ENCODE assay signal across 8 mouse cellular contexts in the genomic region with DNA sequence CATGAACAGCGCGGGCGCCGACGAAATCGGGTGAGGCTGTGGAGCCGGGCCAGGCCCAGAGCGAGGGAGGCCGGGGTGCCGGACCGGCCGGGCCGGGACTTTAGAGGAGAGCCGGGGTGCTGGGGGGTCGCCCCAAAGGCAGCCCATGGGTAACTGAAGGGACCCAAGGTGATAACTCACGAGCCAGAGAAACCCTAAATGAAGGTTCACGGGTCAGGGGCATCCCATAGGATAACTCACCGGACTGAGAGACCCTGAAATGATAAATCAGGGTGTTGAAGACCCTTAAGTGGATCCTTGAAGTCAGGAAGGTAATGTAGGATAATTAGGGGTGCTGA. TPM values are rescaled to one million over a fixed set of nuclear protein-coding genes. Genes with fewer than 3 reads are reported as not detected.
DNase-seq lines count a peak whose midpoint lies in the region; ATAC-seq and TF ChIP-seq lines count a peak whose summit lies in the region.

No protein-coding gene starts in this region.

- H3K27me3 ChIP-seq in embryonic facial prominence, embryonic 13.5 days = no peaks in the 10 kb centered on the region
- no peaks in the 10 kb centered on the region for H3K27me3 ChIP-seq in intestine, embryonic 16.5 days (replicated peaks; ENCODE audit: control insufficient read depth, insufficient read depth, low read length)
- no peaks in the 10 kb centered on the region for H3K27me3 ChIP-seq in neural tube, embryonic 13.5 days

- H3K4me2 ChIP-seq in embryonic facial prominence, embryonic 13.5 days = peak overlapping the region; percentile 85
- peak overlapping the region; percentile 82 for H3K4me2 ChIP-seq in intestine, embryonic 16.5 days (ENCODE audit: low read depth, low read length)
- peak overlapping the region; percentile 88 for H3K4me2 ChIP-seq in neural tube, embryonic 13.5 days

- no peak for TF ChIP-seq CTCF in left cerebral cortex, adult 2 months (IDR thresholded peaks at IDR 0.05)

- H3K9ac ChIP-seq in embryonic facial prominence, embryonic 13.5 days = peak overlapping the region; percentile 99
- H3K9ac ChIP-seq in intestine, embryonic 16.5 days (ENCODE audit: low read depth, low read length) = peak overlapping the region; percentile 97
- H3K9ac ChIP-seq in neural tube, embryonic 13.5 days = peak overlapping the region; percentile 98

- under 1% methylated on average over 18 of the region's 18 CpGs for WGBS in embryonic facial prominence, embryonic 13.5 days
- under 1% methylated on average over 18 of the region's 18 CpGs for WGBS in intestine, embryonic 16.5 days
- WGBS in neural tube, embryonic 13.5 days = under 1% methylated on average over 18 of the region's 18 CpGs

- intact Hi-C loops in left cerebral cortex, adult 2 months (cut with DNase I) = no loop called here
- intact Hi-C loops in left cerebral cortex, postnatal 14 days (cut with DNase I) = no loop called here

- H3K9me3 ChIP-seq in embryonic facial prominence, embryonic 13.5 days = no peaks in the 10 kb centered on the region
- H3K9me3 ChIP-seq in intestine, embryonic 16.5 days (ENCODE audit: control insufficient read depth, low read length) = no peaks in the 10 kb centered on the region
- H3K9me3 ChIP-seq in neural tube, embryonic 13.5 days = no peaks in the 10 kb centered on the region

- H3K4me3 ChIP-seq in left cerebral cortex, adult 2 months = peak overlapping the region; percentile 99
- H3K4me3 ChIP-seq in embryonic facial prominence, embryonic 13.5 days = peak overlapping the region; percentile 90
- H3K4me3 ChIP-seq in intestine, embryonic 16.5 days (ENCODE audit: low read length) = peak overlapping the region; percentile 80
- H3K4me3 ChIP-seq in neural tube, embryonic 13.5 days = peak overlapping the region; percentile 90

- peaks cover 50% of the 10 kb centered on the region for H3K4me1 ChIP-seq in embryonic facial prominence, embryonic 13.5 days
- H3K4me1 ChIP-seq in intestine, embryonic 16.5 days (ENCODE audit: control insufficient read depth, insufficient read depth, low read length) = peaks cover 40% of the 10 kb centered on the region
- peaks cover 73% of the 10 kb centered on the region for H3K4me1 ChIP-seq in neural tube, embryonic 13.5 days (replicated peaks)

- H3K36me3 ChIP-seq in embryonic facial prominence, embryonic 13.5 days = peaks cover 25% of the 10 kb centered on the region
- no peaks in the 10 kb centered on the region; the same call in 1 of the 2 replicates for H3K36me3 ChIP-seq in intestine, embryonic 16.5 days (ENCODE audit: control insufficient read depth, insufficient read depth, low read length)
- H3K36me3 ChIP-seq in neural tube, embryonic 13.5 days = peaks cover 19% of the 10 kb centered on the region; the same call in 1 of the 2 replicates

- no peak for DNase-seq in left cerebral cortex, adult 2 months (ENCODE audit: extremely low spot score in 1 of 2, low spot score in 2 of 2)
- no peak for DNase-seq in left cerebral cortex, adult 8-10 months (ENCODE audit: low spot score in 2 of 2)
- DNase-seq in adrenal gland, adult (ENCODE audit: inconsistent age in 2 of 2, low spot score in 1 of 2) = no peak
- DNase-seq in adrenal gland, postnatal 14 days = no peak
- no peak for DNase-seq in left cerebral cortex, postnatal 14 days (ENCODE audit: low spot score in 2 of 2)

- peak overlapping the region; percentile 97 for H3K27ac ChIP-seq in left cerebral cortex, adult 2 months
- H3K27ac ChIP-seq in embryonic facial prominence, embryonic 13.5 days = peak overlapping the region; percentile 64
- H3K27ac ChIP-seq in intestine, embryonic 16.5 days (ENCODE audit: low read length) = peak overlapping the region; percentile 73
- peak overlapping the region; percentile 84 for H3K27ac ChIP-seq in neural tube, embryonic 13.5 days (replicated peaks)

- ATAC-seq in embryonic facial prominence, embryonic 13.5 days (ENCODE audit: insufficient number of reproducible peaks, insufficient read depth, low FRiP score, low TSS enrichment, low read depth) = no peak
- no peak for ATAC-seq in intestine, embryonic 16.5 days
- no peak for ATAC-seq in neural tube, embryonic 13.5 days (ENCODE audit: low read depth)

RNA-seq across cellular contexts. Expression of gene Dazap1, which starts 3.8 kb away (rescaled TPM):
- 10 to 100 TPM; 87.4 to 90.3 TPM for total RNA-seq in left cerebral cortex, adult 2 months (2021)
- 10 to 100 TPM; 76.4 to 90.1 (median 83.5) TPM for total RNA-seq in left cerebral cortex, adult 8-10 months (2022)
- 66.0 and 70.6 TPM in 2 replicates for polyA plus RNA-seq in embryonic facial prominence, embryonic 13.5 days (2015; fragmentation: Nextera tagmentation; extraction: Ambion mirVana)
- 36.8 and 37.6 TPM in 2 replicates for polyA plus RNA-seq in intestine, embryonic 16.5 days (2015; fragmentation: Nextera tagmentation; extraction: Ambion mirVana)
- 59.8 and 66.5 TPM in 2 replicates for polyA plus RNA-seq in neural tube, embryonic 13.5 days (2015; fragmentation: Nextera tagmentation; extraction: Ambion mirVana)
- total RNA-seq in adrenal gland, postnatal 14 days (2021) = 92.9 and 115 TPM in 2 replicates
- total RNA-seq in left cerebral cortex, postnatal 14 days (2021) = 10 to 100 TPM; 84.3 to 84.9 TPM

RNA-seq across cellular contexts. Expression of gene Gamt, which starts 4.3 kb away (rescaled TPM):
- total RNA-seq in left cerebral cortex, adult 2 months (2021) = 10 to 100 TPM; 16.6 to 23.3 TPM
- total RNA-seq in left cerebral cortex, adult 8-10 months (2022) = 10 to 100 TPM; 28.8 to 33.6 (median 31.1) TPM
- polyA plus RNA-seq in embryonic facial prominence, embryonic 13.5 days (2015; fragmentation: Nextera tagmentation; extraction: Ambion mirVana) = 27.2 and 33.6 TPM in 2 replicates
- polyA plus RNA-seq in intestine, embryonic 16.5 days (2015; fragmentation: Nextera tagmentation; extraction: Ambion mirVana) = 91.0 and 106 TPM in 2 replicates
- polyA plus RNA-seq in neural tube, embryonic 13.5 days (2015; fragmentation: Nextera tagmentation; extraction: Ambion mirVana) = 31.2 and 33.0 TPM in 2 replicates
- total RNA-seq in adrenal gland, postnatal 14 days (2021) = 138 and 192 TPM in 2 replicates
- 10 to 100 TPM; 20.7 to 29.7 TPM for total RNA-seq in left cerebral cortex, postnatal 14 days (2021)

RNA-seq across cellular contexts. Expression of gene Ndufs7, which starts 16.2 kb away (rescaled TPM):
- total RNA-seq in left cerebral cortex, adult 2 months (2021) = 100 to 1,000 TPM; 194 to 206 TPM
- total RNA-seq in left cerebral cortex, adult 8-10 months (2022) = 100 to 1,000 TPM; 214 to 225 (median 218) TPM
- 266 and 299 TPM in 2 replicates for polyA plus RNA-seq in embryonic facial prominence, embryonic 13.5 days (2015; fragmentation: Nextera tagmentation; extraction: Ambion mirVana)
- 604 and 616 TPM in 2 replicates for polyA plus RNA-seq in intestine, embryonic 16.5 days (2015; fragmentation: Nextera tagmentation; extraction: Ambion mirVana)
- 250 and 275 TPM in 2 replicates for polyA plus RNA-seq in neural tube, embryonic 13.5 days (2015; fragmentation: Nextera tagmentation; extraction: Ambion mirVana)
- total RNA-seq in adrenal gland, postnatal 14 days (2021) = 426 and 463 TPM in 2 replicates
- 100 to 1,000 TPM; 171 to 187 TPM for total RNA-seq in left cerebral cortex, postnatal 14 days (2021)

RNA-seq across cellular contexts. Expression of gene Rps15, which starts 27.1 kb away (rescaled TPM):
- total RNA-seq in left cerebral cortex, adult 2 months (2021) = 100 to 1,000 TPM; 816 to 913 TPM
- 1,000 to 10,000 TPM in 1 of 4 experiments, 100 to 1,000 TPM in 3; 922 to 1,007 (median 961) TPM for total RNA-seq in left cerebral cortex, adult 8-10 months (2022)
- 1,000 and 1,047 TPM in 2 replicates for polyA plus RNA-seq in embryonic facial prominence, embryonic 13.5 days (2015; fragmentation: Nextera tagmentation; extraction: Ambion mirVana)
- polyA plus RNA-seq in intestine, embryonic 16.5 days (2015; fragmentation: Nextera tagmentation; extraction: Ambion mirVana) = 894 and 922 TPM in 2 replicates
- 573 and 601 TPM in 2 replicates for polyA plus RNA-seq in neural tube, embryonic 13.5 days (2015; fragmentation: Nextera tagmentation; extraction: Ambion mirVana)
- 1,072 and 1,285 TPM in 2 replicates for total RNA-seq in adrenal gland, postnatal 14 days (2021)
- total RNA-seq in left cerebral cortex, postnatal 14 days (2021) = 100 to 1,000 TPM; 743 to 795 TPM

RNA-seq across cellular contexts. Expression of gene Apc2, which starts 30.7 kb away (rescaled TPM):
- 100 to 1,000 TPM; 111 to 113 TPM for total RNA-seq in left cerebral cortex, adult 2 months (2021)
- total RNA-seq in left cerebral cortex, adult 8-10 months (2022) = 100 to 1,000 TPM; 107 to 125 (median 116) TPM
- polyA plus RNA-seq in embryonic facial prominence, embryonic 13.5 days (2015; fragmentation: Nextera tagmentation; extraction: Ambion mirVana) = 9.3 and 9.4 TPM in 2 replicates
- 2.4 and 3.1 TPM in 2 replicates for polyA plus RNA-seq in intestine, embryonic 16.5 days (2015; fragmentation: Nextera tagmentation; extraction: Ambion mirVana)
- polyA plus RNA-seq in neural tube, embryonic 13.5 days (2015; fragmentation: Nextera tagmentation; extraction: Ambion mirVana) = 153 and 156 TPM in 2 replicates
- 1.5 and 4.4 TPM in 2 replicates for total RNA-seq in adrenal gland, postnatal 14 days (2021)
- total RNA-seq in left cerebral cortex, postnatal 14 days (2021) = 100 to 1,000 TPM; 131 to 139 TPM
